Mouse (Mus musculus) forebrain, embryonic 11.5 days (tissue): ENCODE measurements around the gene Apex1. TPM values are rescaled to one million over a fixed set of nuclear protein-coding genes. Genes with fewer than 3 reads are reported as not detected.
"Not testable (repeated sequence)": the region's sequence is repeated elsewhere in the genome, so short reads cannot be mapped to it uniquely, and the experiment has no call there.

Experiments used
- ATAC-seq: fragments of 200-750 bp; cut with Nextera tagmentation; replicated peaks from 2 replicates; pipeline ENCODE4 v1.8.0; 2017; ENCODE audit warnings: moderate TSS enrichment; ENCODE audit not compliant: low FRiP score
- DNase-seq: peaks from one replicate; pipeline ENCODE4 v3.0.0-alpha.2; 2017; ENCODE audit warnings: low spot score
- H3K27ac ChIP-seq: fragments of 300-500 bp; sonication (generic); 2 replicates; pipeline ENCODE4 v1.5.1; 2014; ENCODE audit warnings: low read depth, low read length
- H3K27me3 ChIP-seq: fragments of 300-500 bp; sonication (generic); 2 replicates; pipeline ENCODE4 v1.6.1; 2014; ENCODE audit warnings: mild to moderate bottlenecking, low read length, mixed read lengths; ENCODE audit not compliant: control insufficient read depth, insufficient read depth
- H3K36me3 ChIP-seq: fragments of 300-500 bp; sonication (generic); 2 replicates; pipeline ENCODE4 v1.6.1; 2014; ENCODE audit warnings: mild to moderate bottlenecking, low read length, moderate library complexity, mixed read lengths; ENCODE audit not compliant: control insufficient read depth, insufficient read depth
- H3K4me1 ChIP-seq: fragments of 300-500 bp; sonication (generic); replicated peaks from 2 replicates; pipeline ENCODE4 v1.6.1; 2014; ENCODE audit warnings: low read length, mixed read lengths; ENCODE audit not compliant: control insufficient read depth, insufficient read depth
- H3K4me2 ChIP-seq: fragments of 300-500 bp; sonication (generic); 2 replicates; pipeline ENCODE4 v1.6.1; 2014; ENCODE audit warnings: low read depth, mild to moderate bottlenecking, low read length, moderate library complexity, mixed read lengths; ENCODE audit not compliant: severe bottlenecking
- H3K4me3 ChIP-seq: fragments of 300-500 bp; sonication (generic); 2 replicates; pipeline ENCODE4 v1.5.1; 2014; ENCODE audit warnings: low read depth, low read length
- H3K9ac ChIP-seq: fragments of 300-500 bp; sonication (generic); 2 replicates; pipeline ENCODE4 v1.6.1; 2014; ENCODE audit warnings: low read length
- H3K9me3 ChIP-seq: fragments of 300-500 bp; sonication (generic); 2 replicates; pipeline ENCODE4 v1.6.1; 2016; ENCODE audit warnings: low read length, mixed read lengths; ENCODE audit not compliant: control insufficient read depth
- WGBS: fragments of 180-500 bp; shearing (Covaris S2); extraction: QIAGEN DNeasy Blood & Tissue Kit; methylation state at CpG from one replicate; pipeline ENCODE4 v1.1.7; 2014; 5-methylcytosine and 5-hydroxymethylcytosine counted together
- polyA plus RNA-seq: library from polyadenylated mRNA; unstranded; fragments of >200 nt; fragmentation: Nextera tagmentation; extraction: Ambion mirVana; gene quantifications from 2 replicates; pipeline ENCODE4 v1.2.1, GENCODE M21; 2014

The Apex1 gene
- polyA plus RNA-seq, 1 experiment from 2014 or later = 399 TPM

DNA sequence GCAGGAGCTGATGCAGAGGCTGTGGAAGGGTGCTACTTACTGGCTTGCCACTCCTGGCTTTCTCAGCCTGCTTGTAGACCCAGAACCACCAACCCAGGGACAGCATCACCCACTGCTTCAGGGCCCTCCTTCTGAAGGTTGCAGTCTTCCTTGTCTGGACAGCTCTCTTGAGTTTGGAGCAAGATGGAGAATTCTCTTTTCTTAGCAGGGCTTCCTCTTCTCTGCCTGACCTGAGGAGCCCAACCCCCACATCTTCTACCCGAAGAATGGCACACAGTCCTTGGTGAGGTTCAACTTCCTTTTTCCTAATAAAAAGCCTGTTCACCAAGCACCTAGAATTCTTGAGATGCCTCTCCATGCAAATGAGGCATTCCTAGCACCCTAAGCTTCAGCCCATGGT lies 46.1 kb downstream of the Apex1 start:
- H3K36me3 ChIP-seq = no peaks in the 10 kb centered on the region
- H3K4me3 ChIP-seq = no peak overlapping the region
- no peak for DNase-seq
- H3K4me2 ChIP-seq = no peak overlapping the region
- H3K9ac ChIP-seq = no peak overlapping the region
- H3K9me3 ChIP-seq = no peaks in the 10 kb centered on the region
- H3K27me3 ChIP-seq = no peaks in the 10 kb centered on the region
- H3K4me1 ChIP-seq = peaks cover 2% of the 10 kb centered on the region; the same call in 1 of the 2 replicates
- no peak for ATAC-seq
- H3K27ac ChIP-seq = no peak overlapping the region
- WGBS = 76% methylated on average over 1 of the region's 1 CpGs

DNA sequence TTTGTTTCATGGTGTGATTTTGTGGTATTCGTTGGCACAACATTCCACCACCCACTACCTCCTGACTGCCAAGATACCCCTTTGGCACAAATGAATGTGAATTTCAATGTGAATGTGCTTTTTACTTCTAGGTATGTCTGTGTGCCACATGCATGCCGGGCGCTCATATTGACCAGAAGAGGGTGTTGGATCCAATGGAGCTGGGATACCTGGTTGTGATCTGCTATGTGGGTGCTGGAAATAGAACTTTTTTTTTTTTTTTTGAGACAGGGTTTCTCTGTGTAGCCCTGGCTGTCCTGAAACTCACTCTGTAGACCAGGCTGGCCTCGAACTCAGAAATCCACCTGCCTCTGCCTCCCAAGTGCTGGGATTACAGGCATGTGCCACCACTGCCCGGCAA lies 48.3 kb downstream of the Apex1 start:
- not testable (repeated sequence) for H3K9ac ChIP-seq, H3K9me3 ChIP-seq, H3K4me3 ChIP-seq, H3K27me3 ChIP-seq, H3K27ac ChIP-seq, ATAC-seq, H3K4me1 ChIP-seq, DNase-seq, H3K4me2 ChIP-seq, H3K36me3 ChIP-seq
- 93% methylated on average over 5 of the region's 5 CpGs for WGBS

DNA sequence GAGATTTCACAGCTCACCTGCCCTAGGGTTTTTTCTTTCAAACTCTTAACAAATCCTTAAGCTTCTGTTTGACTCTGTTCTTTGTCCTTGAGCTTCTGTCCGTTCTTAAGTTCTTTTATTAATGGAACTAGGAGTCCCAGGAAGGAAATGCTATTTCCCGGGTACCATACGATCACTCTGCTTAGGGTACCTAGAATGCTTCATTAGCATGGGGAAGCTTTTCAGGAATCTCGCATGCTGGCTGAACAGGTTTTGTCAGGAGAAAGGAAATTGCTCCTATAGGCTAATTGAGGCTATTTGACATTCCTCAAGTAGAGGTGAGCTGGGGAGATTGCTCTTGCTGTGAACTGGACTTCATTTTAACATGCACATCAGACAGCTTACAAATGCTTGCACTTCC lies 48.9 kb downstream of the Apex1 start:
- WGBS = 32% methylated on average over 4 of the region's 4 CpGs
- Histone ChIP-seq H3K27me3 (no peaks in the 10 kb centered on the region), H3K9ac (no peak overlapping the region), H3K4me3 (no peak overlapping the region), H3K27ac (no peak overlapping the region), H3K4me1 (peaks cover 5% of the 10 kb centered on the region; the same call in 1 of the 2 replicates), H3K9me3 (no peaks in the 10 kb centered on the region), H3K36me3 (no peaks in the 10 kb centered on the region), H3K4me2 (no peak overlapping the region)
- no peak for DNase-seq
- no peak for ATAC-seq

DNA sequence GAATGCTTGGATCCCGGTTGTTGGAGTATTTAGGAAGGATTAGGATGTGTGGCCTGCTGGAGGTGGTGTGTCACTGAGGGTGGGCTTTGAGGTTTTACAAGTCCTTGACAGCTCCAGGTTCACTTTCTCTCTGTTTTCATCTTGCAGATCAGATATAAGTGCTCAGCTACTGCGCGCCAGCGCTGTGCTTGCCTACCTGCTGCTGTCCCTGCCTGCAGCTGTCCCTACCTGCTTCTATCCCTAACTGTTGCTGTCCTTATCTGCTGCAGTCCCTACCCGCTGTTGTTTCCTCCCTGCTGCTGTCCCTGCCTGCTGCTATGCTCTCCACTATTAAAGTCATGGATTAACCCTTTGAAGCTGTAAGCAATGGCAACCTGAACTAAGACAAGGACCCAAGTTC lies 50.2 kb downstream of the Apex1 start:
- WGBS = 41% methylated on average over 5 of the region's 5 CpGs
- no peak overlapping the region for H3K27ac ChIP-seq
- no peaks in the 10 kb centered on the region for H3K9me3 ChIP-seq
- no peaks in the 10 kb centered on the region for H3K27me3 ChIP-seq
- no peak overlapping the region for H3K4me2 ChIP-seq
- no peak overlapping the region for H3K9ac ChIP-seq
- H3K4me3 ChIP-seq = no peak overlapping the region
- no peak for DNase-seq
- H3K36me3 ChIP-seq = no peaks in the 10 kb centered on the region
- ATAC-seq = no peak
- H3K4me1 ChIP-seq = peaks cover 4% of the 10 kb centered on the region; the same call in 1 of the 2 replicates

DNA sequence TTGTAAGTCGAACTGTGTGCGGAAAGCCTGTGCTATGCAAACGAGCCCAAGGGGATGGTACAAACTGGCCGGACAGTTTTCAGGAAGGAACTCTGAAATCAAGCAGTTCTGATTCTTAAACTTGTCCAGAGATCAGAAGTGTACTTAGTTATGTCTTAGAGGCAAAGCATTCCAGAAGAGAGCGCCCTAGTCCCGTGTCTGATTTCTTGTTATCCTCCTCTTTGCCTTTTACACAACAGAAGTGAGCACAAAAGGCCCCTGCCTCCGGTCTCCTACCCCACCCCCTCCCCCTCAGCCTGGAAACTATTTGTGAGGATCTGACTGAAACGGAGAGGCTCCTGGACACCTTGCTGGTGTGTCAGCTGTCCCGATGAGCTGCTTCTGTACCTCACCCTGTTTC lies 51.9 kb downstream of the Apex1 start:
- peak overlapping the region; percentile 43 for H3K9ac ChIP-seq
- WGBS = 10% methylated on average over 9 of the region's 9 CpGs

More for the DNA sequence above, 51.9 kb downstream of the Apex1 start:
- Histone ChIP-seq H3K4me2 (peak overlapping the region; percentile 19; the same call in 1 of the 2 replicates), H3K4me3 (no peak overlapping the region), H3K9me3 (no peaks in the 10 kb centered on the region), H3K36me3 (no peaks in the 10 kb centered on the region), H3K27me3 (no peaks in the 10 kb centered on the region), H3K27ac (no peak overlapping the region), H3K4me1 (peaks cover 4% of the 10 kb centered on the region; the same call in 1 of the 2 replicates)
- ATAC-seq = peak; percentile 51; the same call in 1 of the 2 replicates
- no peak for DNase-seq

Other genes with a start within 250 kb of the Apex1 start
- not detected in 2 replicates for gene Olfr747, start 231.8 kb upstream of the Apex1 start, polyA plus RNA-seq
- gene Olfr748, start 217.6 kb upstream of the Apex1 start, polyA plus RNA-seq = not detected in 2 replicates
- not detected in 2 replicates for gene Olfr749, start 179.9 kb upstream of the Apex1 start, polyA plus RNA-seq
- gene Ttc5, start 139.4 kb upstream of the Apex1 start, polyA plus RNA-seq = 101 and 109 TPM in 2 replicates
- not detected in 2 replicates for gene Ccnb1ip1, start 117.2 kb upstream of the Apex1 start, polyA plus RNA-seq
- 73.9 and 87.7 TPM in 2 replicates for gene Parp2, start 117.1 kb upstream of the Apex1 start, polyA plus RNA-seq
- 4.4 and 5.2 TPM in 2 replicates for gene Tep1, start 54.4 kb upstream of the Apex1 start, polyA plus RNA-seq
- gene Klhl33, start 27.5 kb upstream of the Apex1 start, polyA plus RNA-seq = 0.16 and 0.21 TPM in 2 replicates
- gene Osgep, start 75 bp upstream of the Apex1 start, polyA plus RNA-seq = 158 and 179 TPM in 2 replicates
- gene Pip4p1, start 5.9 kb downstream of the Apex1 start, polyA plus RNA-seq = 54.4 and 67.3 TPM in 2 replicates
- gene Pnp, start 6.1 kb downstream of the Apex1 start, polyA plus RNA-seq = 64.9 and 69.6 TPM in 2 replicates
- not detected in 2 replicates for gene Gm49342, start 19.5 kb downstream of the Apex1 start, polyA plus RNA-seq
- gene Pnp2, start 31.0 kb downstream of the Apex1 start, polyA plus RNA-seq = 0.24 and 0.39 TPM in 2 replicates
- not detected in 2 replicates for gene Rnase10, start 82.8 kb downstream of the Apex1 start, polyA plus RNA-seq
- not detected in 2 replicates for gene Rnase9, start 116.9 kb downstream of the Apex1 start, polyA plus RNA-seq
- gene Rnase11, start 125.2 kb downstream of the Apex1 start, polyA plus RNA-seq = not detected in 2 replicates
- not detected in 2 replicates for gene Rnase12, start 132.7 kb downstream of the Apex1 start, polyA plus RNA-seq
- gene Olfr750, start 149.5 kb downstream of the Apex1 start, polyA plus RNA-seq = 0.04 TPM in 1 of 2 replicates, not detected in the other
- 10.8 and 11.4 TPM in 2 replicates for gene Rnase4, start 166.1 kb downstream of the Apex1 start, polyA plus RNA-seq
- 1.9 and 3.0 TPM in 2 replicates for gene Ang, start 166.2 kb downstream of the Apex1 start, polyA plus RNA-seq
- 0.19 TPM in 1 of 2 replicates, not detected in the other for gene Eddm3b, start 189.5 kb downstream of the Apex1 start, polyA plus RNA-seq
- gene Rnase6, start 198.9 kb downstream of the Apex1 start, polyA plus RNA-seq = not detected in 2 replicates
- gene Rnase1, start 221.8 kb downstream of the Apex1 start, polyA plus RNA-seq = not detected in 2 replicates
- gene Rnase2b, start 237.3 kb downstream of the Apex1 start, polyA plus RNA-seq = not detected in 2 replicates